Mouse (Mus musculus) lung, embryonic 15.5 days (tissue): ENCODE results near the gene Mbnl2. TPM values are rescaled to one million over a fixed set of nuclear protein-coding genes. Genes with fewer than 3 reads are reported as not detected.

ENCODE experiments used
- ATAC-seq: fragments of 200-750 bp; cut with Nextera tagmentation; 2 replicates; pipeline ENCODE4 v1.8.0; 2017; ENCODE audit warnings: moderate number of reproducible peaks, borderline replicate concordance; ENCODE audit not compliant: low FRiP score, low TSS enrichment; ENCODE audit errors: extremely low read depth
- H3K27ac ChIP-seq: fragments of 300-500 bp; sonication (generic); 2 replicates; pipeline ENCODE4 v1.5.1; 2015; ENCODE audit warnings: moderate library complexity, mild to moderate bottlenecking, inconsistent platforms
- H3K27me3 ChIP-seq: fragments of 300-500 bp; sonication (generic); 2 replicates; pipeline ENCODE4 v1.6.1; 2015; ENCODE audit warnings: inconsistent platforms
- H3K36me3 ChIP-seq: fragments of 300-500 bp; sonication (generic); 2 replicates; pipeline ENCODE4 v1.6.1; 2015; ENCODE audit warnings: inconsistent platforms
- H3K4me1 ChIP-seq: fragments of 300-500 bp; sonication (generic); 2 replicates; pipeline ENCODE4 v1.6.1; 2015; ENCODE audit warnings: inconsistent platforms
- H3K4me2 ChIP-seq: fragments of 300-500 bp; sonication (generic); 2 replicates; pipeline ENCODE4 v1.6.1; 2015; ENCODE audit warnings: inconsistent platforms, mild to moderate bottlenecking, moderate library complexity
- H3K4me3 ChIP-seq: fragments of 300-500 bp; sonication (generic); 2 replicates; pipeline ENCODE4 v1.5.1; 2015; ENCODE audit warnings: mild to moderate bottlenecking, inconsistent platforms
- H3K9ac ChIP-seq: fragments of 300-500 bp; sonication (generic); 2 replicates; pipeline ENCODE4 v1.6.1; 2015; ENCODE audit warnings: inconsistent platforms
- H3K9me3 ChIP-seq: fragments of 300-500 bp; sonication (generic); 2 replicates; pipeline ENCODE4 v1.6.1; 2016; ENCODE audit warnings: inconsistent platforms
- WGBS: fragments of 180-500 bp; shearing (Covaris S2); methylation state at CpG from one replicate; pipeline ENCODE4 v1.1.7; 2015; 5-methylcytosine and 5-hydroxymethylcytosine counted together
- polyA plus RNA-seq: library from polyadenylated mRNA; unstranded; fragments of >200 nt; fragmentation: Nextera tagmentation; extraction: Ambion mirVana; gene quantifications from 2 replicates; pipeline ENCODE4 v1.2.1, GENCODE M21; 2015

Mbnl2 gene
- polyA plus RNA-seq, 1 experiment from 2014 or later, result 141 TPM

DNA sequence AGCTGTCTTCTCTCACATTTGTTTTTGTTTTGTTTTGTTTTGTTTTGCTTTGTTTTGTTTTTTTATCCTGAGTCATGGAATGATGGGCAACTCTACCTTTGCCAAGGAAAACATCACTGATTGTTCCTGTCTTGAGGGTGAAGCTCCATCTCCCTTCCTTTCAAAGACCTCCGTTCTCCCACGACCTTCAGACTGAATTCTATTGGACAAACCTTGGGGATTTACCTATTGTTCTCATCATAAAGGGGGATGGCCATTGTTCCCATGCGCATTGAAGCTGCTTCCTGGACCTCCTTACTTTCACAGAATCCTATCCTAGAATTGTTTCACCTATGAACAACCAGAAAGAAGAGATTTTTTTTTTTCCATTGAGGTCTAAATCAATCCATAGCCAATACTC lies 118.7 kb downstream of the Mbnl2 start:
- Histone ChIP-seq H3K27me3 (no peaks in the 10 kb centered on the region), H3K36me3 (peaks cover 42% of the 10 kb centered on the region), H3K27ac (no peak overlapping the region), H3K4me3 (no peak overlapping the region), H3K4me1 (peaks cover 7% of the 10 kb centered on the region), H3K9me3 (no peaks in the 10 kb centered on the region), H3K4me2 (no peak overlapping the region), H3K9ac (no peak overlapping the region)
- 75% methylated on average over 3 of the region's 3 CpGs for WGBS
- no peak for ATAC-seq

DNA sequence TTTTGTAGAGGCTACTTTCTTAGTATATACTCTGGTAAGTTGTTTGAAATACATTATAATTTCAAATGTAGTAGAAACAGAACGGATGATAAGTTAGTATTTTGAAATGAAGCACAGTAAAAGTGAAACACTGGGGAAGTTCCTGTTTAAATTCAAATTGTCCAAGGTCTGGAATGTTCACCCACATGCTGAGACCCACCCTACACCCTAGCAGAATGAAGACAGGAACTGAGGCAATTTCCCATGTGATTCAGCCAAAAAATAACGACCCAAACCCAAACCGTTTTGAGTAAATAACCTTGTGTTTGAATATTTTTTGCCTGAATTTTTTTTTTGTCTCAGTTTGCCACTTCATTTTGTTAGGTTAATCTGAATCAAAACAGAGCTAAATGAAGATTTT lies 119.4 kb downstream of the Mbnl2 start:
- Histone ChIP-seq H3K9me3 (no peaks in the 10 kb centered on the region), H3K36me3 (peaks cover 42% of the 10 kb centered on the region), H3K4me2 (no peak overlapping the region), H3K27ac (no peak overlapping the region), H3K4me3 (no peak overlapping the region), H3K4me1 (peaks cover 4% of the 10 kb centered on the region; the same call in 1 of the 2 replicates), H3K9ac (no peak overlapping the region), H3K27me3 (no peaks in the 10 kb centered on the region)
- 64% methylated on average over 3 of the region's 3 CpGs for WGBS
- no peak for ATAC-seq

DNA sequence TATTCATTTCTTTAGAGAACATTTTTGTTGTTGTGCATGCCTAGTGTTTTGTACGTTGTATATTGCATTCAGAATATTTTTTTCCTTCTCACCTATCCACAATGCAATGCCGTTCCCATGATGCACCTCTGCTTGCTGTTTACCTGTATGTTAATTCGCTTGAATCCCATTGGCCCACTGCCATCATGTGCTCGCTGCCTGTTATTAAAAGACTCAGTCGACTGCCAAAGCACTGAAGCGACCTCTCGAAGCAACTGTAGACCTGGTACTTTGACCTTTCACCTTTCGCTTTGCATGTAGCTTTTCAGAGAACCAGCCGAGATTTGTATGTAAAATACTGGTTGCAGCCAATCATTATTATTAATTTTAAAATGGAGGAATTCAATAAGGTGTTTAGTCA lies 120.0 kb downstream of the Mbnl2 start:
- H3K27ac ChIP-seq, result no peak overlapping the region
- no peak overlapping the region for H3K4me3 ChIP-seq
- H3K9me3 ChIP-seq, result no peaks in the 10 kb centered on the region
- H3K27me3 ChIP-seq, result no peaks in the 10 kb centered on the region
- no peak for ATAC-seq
- H3K36me3 ChIP-seq, result peaks cover 40% of the 10 kb centered on the region
- H3K4me1 ChIP-seq, result peaks cover 4% of the 10 kb centered on the region; the same call in 1 of the 2 replicates
- H3K9ac ChIP-seq, result no peak overlapping the region
- H3K4me2 ChIP-seq, result no peak overlapping the region
- WGBS, result 84% methylated on average over 9 of the region's 9 CpGs

DNA sequence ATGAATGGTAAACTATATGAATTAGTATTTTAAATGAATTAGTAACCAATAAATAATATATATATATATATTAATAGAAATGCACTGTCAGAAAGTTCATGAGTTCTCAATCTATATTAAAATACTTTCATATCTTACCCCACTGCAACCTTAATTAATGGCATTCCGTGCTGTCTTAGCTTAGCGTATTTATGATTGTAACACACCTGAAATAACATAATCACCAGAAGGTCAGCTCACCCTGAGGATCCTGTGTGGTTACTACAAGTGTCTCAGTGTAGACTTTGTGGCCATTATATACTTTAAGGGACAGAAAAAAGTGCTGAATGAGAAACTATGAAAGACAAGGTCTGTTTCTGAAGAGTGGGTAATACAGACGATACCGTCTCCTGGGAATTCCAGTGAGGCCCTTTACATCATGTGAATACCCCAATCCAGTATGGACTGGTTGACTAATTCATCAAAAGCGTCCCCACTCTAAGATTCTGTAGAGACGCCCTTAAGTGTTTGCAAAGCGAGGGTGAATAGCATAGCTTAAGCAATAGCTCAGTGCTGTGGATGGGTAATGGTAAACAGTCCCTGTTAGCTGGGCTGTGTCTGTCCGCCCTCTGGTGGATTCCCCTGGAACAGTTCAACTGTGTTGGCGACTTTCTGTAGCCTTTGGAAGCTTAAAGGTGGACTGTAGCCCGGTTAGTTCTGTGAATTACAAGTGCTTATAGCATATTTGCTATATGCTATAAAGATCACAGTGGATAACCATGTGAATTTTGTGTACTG lies 122.6 kb downstream of the Mbnl2 start:
- Histone ChIP-seq H3K9me3 (no peaks in the 10 kb centered on the region), H3K27me3 (no peaks in the 10 kb centered on the region), H3K4me3 (no peak overlapping the region), H3K4me2 (no peak overlapping the region), H3K4me1 (peaks cover 4% of the 10 kb centered on the region; the same call in 1 of the 2 replicates), H3K27ac (peak overlapping the region; percentile 24; the same call in 1 of the 2 replicates), H3K36me3 (peaks cover 47% of the 10 kb centered on the region), H3K9ac (no peak overlapping the region)
- 30% methylated on average over 10 of the region's 10 CpGs for WGBS
- ATAC-seq, result peak; percentile 96

DNA sequence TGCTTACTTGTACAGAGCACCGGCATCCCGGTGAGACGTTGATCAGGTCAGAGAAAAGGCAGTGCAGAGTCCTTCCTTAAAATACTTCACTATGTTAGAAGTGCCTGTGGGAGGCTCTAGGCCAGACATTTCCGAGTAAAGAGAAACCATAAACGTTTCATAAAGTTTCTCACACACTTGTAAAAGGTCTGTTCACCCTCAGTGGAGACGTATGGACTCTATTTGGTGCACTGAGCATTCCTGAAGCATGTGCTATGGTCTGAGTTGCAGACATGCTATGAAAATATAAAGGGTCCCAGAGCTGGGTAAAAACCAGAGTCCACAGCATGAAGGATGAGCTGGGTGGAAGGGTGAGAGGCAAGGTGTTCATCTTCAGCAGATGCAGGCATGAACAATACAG lies 124.1 kb downstream of the Mbnl2 start:
- Histone ChIP-seq H3K36me3 (peaks cover 47% of the 10 kb centered on the region), H3K27me3 (no peaks in the 10 kb centered on the region), H3K27ac (no peak overlapping the region), H3K4me1 (peaks cover 4% of the 10 kb centered on the region; the same call in 1 of the 2 replicates), H3K9me3 (no peaks in the 10 kb centered on the region), H3K9ac (no peak overlapping the region), H3K4me3 (no peak overlapping the region), H3K4me2 (no peak overlapping the region)
- WGBS, result 80% methylated on average over 6 of the region's 6 CpGs
- ATAC-seq, result no peak

DNA sequence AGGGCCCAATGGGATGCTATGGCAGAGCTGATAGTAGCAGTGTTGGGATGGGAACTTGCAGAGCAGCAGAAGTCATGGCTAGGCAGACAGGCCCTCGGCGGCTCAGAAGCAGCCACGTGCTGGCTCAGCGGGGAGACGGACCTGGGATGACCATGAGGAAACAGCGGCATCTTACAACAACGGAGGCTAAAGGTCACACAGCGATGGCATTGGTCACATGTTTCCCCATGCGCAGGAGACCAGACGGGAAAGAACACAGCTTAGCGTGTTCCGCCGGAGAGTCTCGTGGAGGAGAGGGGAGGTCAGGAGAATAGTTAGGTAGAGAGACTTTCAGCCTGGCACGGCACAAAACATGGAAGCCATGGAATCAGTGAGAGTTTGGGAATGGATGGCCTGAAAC lies 125.7 kb downstream of the Mbnl2 start:
- Histone ChIP-seq H3K4me3 (no peak overlapping the region), H3K9me3 (no peaks in the 10 kb centered on the region), H3K36me3 (peaks cover 50% of the 10 kb centered on the region), H3K4me1 (peaks cover 10% of the 10 kb centered on the region), H3K9ac (no peak overlapping the region), H3K27me3 (no peaks in the 10 kb centered on the region), H3K27ac (no peak overlapping the region), H3K4me2 (no peak overlapping the region)
- ATAC-seq, result no peak
- 84% methylated on average over 15 of the region's 15 CpGs for WGBS

DNA sequence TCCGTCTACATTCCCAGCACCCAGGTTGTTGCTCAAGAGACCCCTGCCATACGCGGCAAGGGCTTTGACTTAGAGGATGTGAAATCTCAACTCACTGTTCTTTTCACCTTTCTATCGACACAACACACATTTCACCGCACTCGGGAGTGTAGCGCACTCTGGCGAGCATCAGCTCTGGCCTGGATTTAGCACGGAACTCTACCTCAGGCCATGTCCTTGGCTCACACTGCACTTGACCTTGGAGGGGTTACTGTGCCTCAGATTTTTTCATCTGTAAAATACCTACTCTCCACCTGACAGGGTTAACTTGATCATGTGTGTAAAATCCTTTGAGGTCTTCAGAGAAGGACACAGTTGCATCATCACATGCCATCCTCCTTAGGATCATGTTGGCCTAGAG lies 127.2 kb downstream of the Mbnl2 start:
- Histone ChIP-seq H3K9me3 (no peaks in the 10 kb centered on the region), H3K27ac (no peak overlapping the region), H3K4me2 (no peak overlapping the region), H3K27me3 (no peaks in the 10 kb centered on the region), H3K36me3 (peaks cover 38% of the 10 kb centered on the region), H3K9ac (no peak overlapping the region), H3K4me1 (peaks cover 17% of the 10 kb centered on the region), H3K4me3 (no peak overlapping the region)
- WGBS, result 96% methylated on average over 9 of the region's 9 CpGs
- no peak for ATAC-seq

DNA sequence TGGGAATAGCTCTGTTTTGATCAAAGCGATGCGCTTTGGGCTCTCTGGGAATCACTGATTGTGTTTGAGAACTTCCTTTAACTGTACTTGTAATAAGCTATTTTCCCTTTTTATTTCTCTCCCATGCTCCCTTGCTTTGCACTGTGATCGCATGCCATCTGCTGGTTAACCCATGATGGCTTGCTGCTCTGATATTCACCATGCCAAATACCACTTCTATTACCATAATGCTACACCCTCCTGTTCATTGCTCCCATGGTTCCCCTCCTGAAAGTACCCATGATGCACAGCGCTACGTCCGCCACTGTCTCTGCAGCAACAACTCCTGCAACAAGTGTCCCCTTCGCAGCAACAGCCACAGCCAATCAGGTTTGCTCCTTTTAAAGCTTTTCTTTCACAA lies 128.9 kb downstream of the Mbnl2 start:
- H3K4me1 ChIP-seq, result peaks cover 12% of the 10 kb centered on the region
- ATAC-seq, result no peak
- H3K36me3 ChIP-seq, result peaks cover 39% of the 10 kb centered on the region

DNA sequence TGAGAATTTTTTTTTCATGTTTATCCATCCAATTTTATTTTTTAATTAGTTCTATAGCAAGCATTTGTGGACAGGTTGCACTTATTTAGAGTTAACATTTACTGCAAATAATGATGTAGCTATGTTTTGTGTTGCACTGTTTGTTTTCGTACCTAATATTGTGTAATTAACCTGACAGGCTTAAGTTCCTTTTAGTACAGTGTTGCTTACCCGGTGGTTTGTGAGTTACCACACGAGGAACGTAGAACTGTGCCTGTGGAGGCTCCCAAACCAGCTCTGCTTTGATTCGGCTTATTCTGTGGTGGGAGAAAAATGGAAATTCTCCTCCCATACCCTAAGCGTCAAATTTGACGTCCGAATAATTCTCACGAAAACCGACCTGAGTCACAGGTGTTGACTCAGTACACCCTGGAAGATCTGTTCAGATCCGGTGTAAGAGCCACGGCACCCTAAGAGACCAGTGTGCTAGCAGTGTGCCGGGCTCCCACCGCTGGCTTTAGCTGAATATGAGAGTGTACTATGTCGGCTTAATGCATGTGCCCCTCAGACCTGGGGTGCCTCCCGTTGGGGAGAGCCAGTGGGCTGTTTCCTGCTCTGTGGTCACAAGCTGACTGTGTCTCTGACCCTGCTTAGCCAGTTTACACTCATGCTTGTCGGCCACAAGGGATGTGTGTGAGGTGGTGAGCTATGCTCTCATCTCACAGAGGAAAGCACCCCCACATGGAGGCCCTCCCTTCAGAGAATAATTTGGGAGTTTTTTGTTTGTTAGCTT lies 129.5 kb downstream of the Mbnl2 start:
- peaks cover 37% of the 10 kb centered on the region for H3K36me3 ChIP-seq
- 61% methylated on average over 17 of the region's 17 CpGs for WGBS
- H3K4me3 ChIP-seq, result no peak overlapping the region
- no peak overlapping the region for H3K4me2 ChIP-seq
- peak; percentile 50; the same call in 1 of the 2 replicates for ATAC-seq
- H3K27ac ChIP-seq, result peak overlapping the region; percentile 49; the same call in 1 of the 2 replicates
- no peaks in the 10 kb centered on the region for H3K27me3 ChIP-seq
- H3K9ac ChIP-seq, result no peak overlapping the region
- no peaks in the 10 kb centered on the region for H3K9me3 ChIP-seq
- peaks cover 12% of the 10 kb centered on the region for H3K4me1 ChIP-seq

More for the DNA sequence above, 128.9 kb downstream of the Mbnl2 start:
- H3K9me3 ChIP-seq, result no peaks in the 10 kb centered on the region
- 97% methylated on average over 7 of the region's 7 CpGs for WGBS
- H3K4me3 ChIP-seq, result no peak overlapping the region
- H3K27ac ChIP-seq, result no peak overlapping the region
- H3K27me3 ChIP-seq, result no peaks in the 10 kb centered on the region
- H3K9ac ChIP-seq, result no peak overlapping the region
- H3K4me2 ChIP-seq, result no peak overlapping the region

DNA sequence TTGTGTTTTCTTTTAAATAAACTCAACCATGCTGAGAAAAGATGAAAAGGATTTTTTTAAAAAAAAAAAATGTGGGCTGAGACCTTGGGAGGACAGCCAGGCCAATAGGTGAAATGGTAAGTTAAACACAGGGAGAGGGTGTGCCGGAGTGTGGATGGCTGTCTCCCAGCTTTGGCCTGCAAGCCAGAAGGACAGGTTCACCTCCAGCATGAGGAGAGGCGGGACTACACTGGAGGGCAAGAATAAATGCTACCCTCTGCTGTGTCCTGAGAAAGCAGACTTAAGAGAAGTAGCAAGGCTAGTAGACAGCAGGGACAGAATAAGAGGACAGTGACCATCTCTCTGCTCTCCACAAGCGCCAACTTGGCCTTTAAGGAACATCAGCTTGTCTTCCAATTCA lies 130.1 kb downstream of the Mbnl2 start:
- no peaks in the 10 kb centered on the region for H3K27me3 ChIP-seq
- peak overlapping the region; percentile 64 for H3K27ac ChIP-seq
- H3K9ac ChIP-seq, result no peak overlapping the region
- H3K36me3 ChIP-seq, result peaks cover 37% of the 10 kb centered on the region
- H3K4me1 ChIP-seq, result peaks cover 12% of the 10 kb centered on the region
- WGBS, result 61% methylated on average over 3 of the region's 3 CpGs
- no peak for ATAC-seq
- no peaks in the 10 kb centered on the region for H3K9me3 ChIP-seq
- no peak overlapping the region for H3K4me2 ChIP-seq
- no peak overlapping the region for H3K4me3 ChIP-seq

DNA sequence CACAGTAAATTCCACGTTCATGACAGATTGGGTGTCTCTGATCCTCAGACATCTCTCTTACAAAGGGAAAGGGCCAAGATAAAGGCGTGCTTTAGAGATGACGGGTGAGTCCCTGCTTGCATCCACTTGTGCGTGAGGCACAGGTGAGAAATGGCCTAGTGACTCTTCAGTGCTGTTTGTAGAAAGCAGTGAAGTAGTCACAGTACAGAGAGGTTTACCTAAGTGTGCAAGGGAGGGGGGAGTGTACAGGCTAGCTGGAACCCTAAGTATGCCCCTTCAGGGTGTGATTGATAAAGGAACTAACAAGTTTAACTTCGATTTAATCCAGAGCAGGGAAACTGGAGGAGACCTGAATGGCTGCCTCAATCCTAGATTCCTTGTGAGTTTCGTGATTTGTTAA lies 130.8 kb downstream of the Mbnl2 start:
- WGBS, result 40% methylated on average over 6 of the region's 6 CpGs
- Histone ChIP-seq H3K36me3 (peaks cover 35% of the 10 kb centered on the region), H3K27ac (peak overlapping the region; percentile 64), H3K9me3 (no peaks in the 10 kb centered on the region), H3K4me3 (no peak overlapping the region), H3K9ac (no peak overlapping the region), H3K4me1 (peaks cover 12% of the 10 kb centered on the region), H3K4me2 (no peak overlapping the region), H3K27me3 (no peaks in the 10 kb centered on the region)
- peak; percentile 67 for ATAC-seq

DNA sequence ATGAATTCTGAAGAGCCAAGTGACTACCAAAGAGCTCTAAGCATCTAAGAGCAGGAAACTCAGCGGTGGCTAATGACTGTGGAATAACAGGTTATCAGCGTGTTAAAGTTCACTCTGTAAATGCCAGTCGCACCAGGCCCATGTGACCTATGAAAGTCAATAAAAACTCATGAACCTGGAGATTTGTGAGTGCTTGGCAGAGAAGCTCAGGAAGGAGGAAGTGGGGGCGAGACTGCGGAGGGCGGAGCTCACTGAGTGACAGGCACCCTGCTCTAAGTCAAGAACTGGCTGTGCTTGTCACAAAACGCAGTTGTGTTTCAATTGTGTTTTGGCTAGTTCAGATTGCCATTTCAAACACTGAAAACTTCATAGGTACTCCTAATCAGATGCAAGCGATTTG lies 131.4 kb downstream of the Mbnl2 start:
- Histone ChIP-seq H3K27ac (peak overlapping the region; percentile 64), H3K4me2 (no peak overlapping the region), H3K9ac (no peak overlapping the region), H3K27me3 (no peaks in the 10 kb centered on the region), H3K9me3 (no peaks in the 10 kb centered on the region), H3K4me3 (no peak overlapping the region), H3K4me1 (peaks cover 12% of the 10 kb centered on the region), H3K36me3 (peaks cover 35% of the 10 kb centered on the region)
- ATAC-seq, result no peak; the same call in 1 of the 2 replicates
- 52% methylated on average over 8 of the region's 8 CpGs for WGBS
